Mouse (Mus musculus): ENCODE results near the gene Zfp410.

GRCm38 (mm10) chr12:84365137-84365536, 48.5 kb downstream of the Zfp410 start:
- TF ChIP-seq CTCF (conservative IDR thresholded peaks at IDR 0.05; ENCODE audit: low read length) (no peak), POU5F1 (IDR thresholded peaks at IDR 0.05; ENCODE audit: borderline replicate concordance, low read length) (no peak)
